Mouse (Mus musculus): Measurements from ENCODE around the gene Pheta2. TPM values are rescaled to one million over a fixed set of nuclear protein-coding genes. Genes with fewer than 3 reads are reported as not detected.

The Pheta2 gene
- total and polyA plus RNA-seq, 3 experiments = 0.08 TPM; not detected in 2

DNA sequence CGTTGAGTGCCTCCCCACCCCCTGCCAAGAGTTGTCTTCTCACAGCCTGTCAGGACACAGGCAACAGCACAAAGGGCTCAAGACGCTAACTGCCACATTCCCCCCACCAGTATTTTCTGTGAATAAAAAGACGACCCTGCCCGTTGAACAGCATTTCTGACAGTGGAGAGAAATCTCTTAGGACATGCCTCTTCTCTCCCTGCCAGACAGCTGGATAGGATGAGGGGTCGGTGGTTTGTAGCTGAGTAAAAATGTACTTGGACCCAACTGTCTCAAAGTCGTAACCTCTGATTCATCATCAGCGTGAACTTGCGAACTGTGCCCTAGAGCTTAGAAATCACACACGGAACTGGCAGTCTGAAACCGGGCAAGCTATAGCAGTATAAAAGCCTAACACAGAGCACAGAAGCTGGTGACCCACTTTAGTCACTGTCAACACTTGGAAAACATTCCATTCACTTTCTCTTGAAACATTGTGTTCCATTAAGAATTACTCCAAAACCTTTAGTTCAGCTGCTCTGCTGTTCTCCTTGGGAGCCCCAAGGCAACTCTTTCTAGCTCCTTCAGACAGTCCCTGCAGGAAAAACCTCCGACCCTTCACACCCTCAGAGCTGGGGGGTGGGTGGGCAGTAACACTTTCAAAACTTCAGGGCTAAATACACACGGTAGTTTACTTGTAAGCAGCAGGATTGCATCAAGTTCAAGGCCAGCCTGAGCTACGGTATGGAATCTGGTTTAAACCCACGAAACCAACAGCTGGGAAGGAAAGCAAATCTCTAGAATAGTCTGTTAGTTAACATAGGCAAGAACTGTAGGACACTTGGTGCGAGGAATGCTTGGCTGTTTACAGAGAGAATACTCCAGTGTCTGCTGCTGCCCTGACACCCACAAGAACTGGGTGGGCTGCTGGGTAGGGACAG lies 39.8 kb downstream of the Pheta2 start:
- no peaks in the 10 kb centered on the region for H3K79me2 ChIP-seq (replicated peaks; ENCODE audit: control insufficient read depth, extremely low read depth, insufficient read depth, poor library complexity, severe bottlenecking)
- no peaks in the 10 kb centered on the region for H3K9me3 ChIP-seq (replicated peaks; ENCODE audit: low read length)
- TF ChIP-seq NRF1 (IDR thresholded peaks at IDR 0.05; ENCODE audit: low read depth, low read length) (no peak), ZNF384 (IDR thresholded peaks at IDR 0.05; ENCODE audit: low read depth, low read length) (no peak), JUND (conservative IDR thresholded peaks at IDR 0.05; ENCODE audit: low read depth, low read length) (no peak), SMC3 (IDR thresholded peaks at IDR 0.05; ENCODE audit: low read depth, low read length) (no peak), ELF1 (IDR thresholded peaks at IDR 0.05; ENCODE audit: low read depth, low read length) (no peak), IRF4 (IDR thresholded peaks at IDR 0.05; ENCODE audit: low read depth, low read length) (no peak), MAFK (IDR thresholded peaks at IDR 0.05; ENCODE audit: insufficient replicate concordance, low read length) (no peak)
- H3K27me3 ChIP-seq (replicated peaks) = peaks cover 90% of the 10 kb centered on the region
- H3K4me3 ChIP-seq (replicated peaks in 1 of 3; ENCODE audit: low read depth in 2 of 3, low read length in 2 of 3, poor library complexity in 1 of 3) = no peak overlapping the region
- DNase-seq (ENCODE audit: extremely low read depth) = no peak
- H3K4me2 ChIP-seq (ENCODE audit: insufficient read depth, low read depth, poor library complexity, severe bottlenecking) = no peak overlapping the region
- in situ Hi-C loops (cut with MboI; ENCODE audit: low pct_ligation_motif_present, low pct_unique_long_range_greater_than_20kb, low sequenced_read_pairs) = no loop called here
- no peaks in the 10 kb centered on the region for H3K36me3 ChIP-seq (replicated peaks in 1 of 2; ENCODE audit: control insufficient read depth in 1 of 2, insufficient read depth in 1 of 2, low read length in 1 of 2)
- dilution Hi-C loops (cut with MboI; ENCODE audit: extremely low pct_ligation_motif_present, extremely low pct_unique_long_range_greater_than_20kb, low sequenced_read_pairs) = no loop called here
- peaks cover 6 to 13% of the 10 kb centered on the region in 2 experiments for H3K4me1 ChIP-seq (ENCODE audit: control insufficient read depth in 1 of 2, insufficient read depth in 2 of 2)
- no peak overlapping the region for H3K27ac ChIP-seq (ENCODE audit: insufficient read depth, low read depth)
- no peak overlapping the region for H3K9ac ChIP-seq (ENCODE audit: insufficient read depth, low read depth)

- Histone ChIP-seq H3K36me3 (replicated peaks in 1 of 2; ENCODE audit: control insufficient read depth in 1 of 2, insufficient read depth in 1 of 2, low read length in 1 of 2) (no peaks in the 10 kb centered on the region), H3K27ac (ENCODE audit: insufficient read depth, low read depth) (no peak overlapping the region), H3K79me2 (replicated peaks; ENCODE audit: control insufficient read depth, extremely low read depth, insufficient read depth, poor library complexity, severe bottlenecking) (no peaks in the 10 kb centered on the region), H3K9ac (ENCODE audit: insufficient read depth, low read depth) (no peak overlapping the region), H3K4me3 (replicated peaks in 1 of 3; ENCODE audit: low read depth in 2 of 3, low read length in 2 of 3, poor library complexity in 1 of 3) (no peak overlapping the region), H3K4me1 (ENCODE audit: control insufficient read depth in 1 of 2, insufficient read depth in 2 of 2) (peaks cover 6 to 13% of the 10 kb centered on the region in 2 experiments), H3K9me3 (replicated peaks; ENCODE audit: low read length) (no peaks in the 10 kb centered on the region), H3K27me3 (replicated peaks) (peaks cover 88% of the 10 kb centered on the region), H3K4me2 (ENCODE audit: insufficient read depth, low read depth, poor library complexity, severe bottlenecking) (peak overlapping the region; percentile 82; the same call in 1 of the 2 replicates)
- DNase-seq (ENCODE audit: extremely low read depth) = no peak
- dilution Hi-C loops (cut with MboI; ENCODE audit: extremely low pct_ligation_motif_present, extremely low pct_unique_long_range_greater_than_20kb, low sequenced_read_pairs) = no loop called here
- no peak for TF ChIP-seq ZKSCAN1 (IDR thresholded peaks at IDR 0.05; ENCODE audit: borderline replicate concordance, low read depth, low read length)
- TF ChIP-seq ZMIZ1 (IDR thresholded peaks at IDR 0.05; ENCODE audit: low read depth, low read length) = no peak
- TF ChIP-seq RCOR1 (conservative IDR thresholded peaks at IDR 0.05; ENCODE audit: low read depth, low read length) = no peak
- no peak for TF ChIP-seq SMC3 (IDR thresholded peaks at IDR 0.05; ENCODE audit: low read depth, low read length)
- TF ChIP-seq KAT2A (IDR thresholded peaks at IDR 0.05; ENCODE audit: insufficient replicate concordance, low read length) = no peak
- TF ChIP-seq MXI1 (IDR thresholded peaks at IDR 0.05; ENCODE audit: low read depth, low read length) = no peak
- TF ChIP-seq JUN (IDR thresholded peaks at IDR 0.05; ENCODE audit: insufficient read depth, low read depth, low read length) = no peak
- TF ChIP-seq POLR2A (IDR thresholded peaks at IDR 0.05; ENCODE audit: low read depth, low read length) = no peak
- no peak for TF ChIP-seq NRF1 (IDR thresholded peaks at IDR 0.05; ENCODE audit: low read depth, low read length)
- no peak for TF ChIP-seq E2F4 (IDR thresholded peaks at IDR 0.05; ENCODE audit: insufficient replicate concordance, low read depth, low read length)
- TF ChIP-seq CHD1 (IDR thresholded peaks at IDR 0.05; ENCODE audit: low read depth, low read length) = no peak
- no peak for TF ChIP-seq MAZ (IDR thresholded peaks at IDR 0.05; ENCODE audit: low read depth, low read length)
- no peak for TF ChIP-seq GABPA (IDR thresholded peaks at IDR 0.05; ENCODE audit: insufficient replicate concordance, low read depth, low read length)
- no peak for TF ChIP-seq USF2 (conservative IDR thresholded peaks at IDR 0.05; ENCODE audit: low read depth, low read length)
- no peak for TF ChIP-seq POLR2AphosphoS2 (IDR thresholded peaks at IDR 0.05; ENCODE audit: low read depth, low read length)
- TF ChIP-seq USF1 (IDR thresholded peaks at IDR 0.05; ENCODE audit: low read depth, low read length) = no peak
- no peak for TF ChIP-seq MAX (IDR thresholded peaks at IDR 0.05; ENCODE audit: low read length)
- TF ChIP-seq TCF12 (IDR thresholded peaks at IDR 0.05; ENCODE audit: low read depth, low read length) = no peak
- no peak for TF ChIP-seq ETS1 (conservative IDR thresholded peaks at IDR 0.05; ENCODE audit: low read depth, low read length)
- no peak for TF ChIP-seq NELFE (IDR thresholded peaks at IDR 0.05; ENCODE audit: low read depth, low read length)
- in situ Hi-C loops (cut with MboI; ENCODE audit: low pct_ligation_motif_present, low pct_unique_long_range_greater_than_20kb, low sequenced_read_pairs) = no loop called here
These were observed 40.7 kb downstream of the Pheta2 start for GRCm38 (mm10) chr15:82379511-82379870.
